Mouse (Mus musculus): Measurements from ENCODE around the gene Cebpe.
A peak's percentile ranks its signal among the peaks of the same experiment; 100 is the strongest.

Gene Cebpe

DNA sequence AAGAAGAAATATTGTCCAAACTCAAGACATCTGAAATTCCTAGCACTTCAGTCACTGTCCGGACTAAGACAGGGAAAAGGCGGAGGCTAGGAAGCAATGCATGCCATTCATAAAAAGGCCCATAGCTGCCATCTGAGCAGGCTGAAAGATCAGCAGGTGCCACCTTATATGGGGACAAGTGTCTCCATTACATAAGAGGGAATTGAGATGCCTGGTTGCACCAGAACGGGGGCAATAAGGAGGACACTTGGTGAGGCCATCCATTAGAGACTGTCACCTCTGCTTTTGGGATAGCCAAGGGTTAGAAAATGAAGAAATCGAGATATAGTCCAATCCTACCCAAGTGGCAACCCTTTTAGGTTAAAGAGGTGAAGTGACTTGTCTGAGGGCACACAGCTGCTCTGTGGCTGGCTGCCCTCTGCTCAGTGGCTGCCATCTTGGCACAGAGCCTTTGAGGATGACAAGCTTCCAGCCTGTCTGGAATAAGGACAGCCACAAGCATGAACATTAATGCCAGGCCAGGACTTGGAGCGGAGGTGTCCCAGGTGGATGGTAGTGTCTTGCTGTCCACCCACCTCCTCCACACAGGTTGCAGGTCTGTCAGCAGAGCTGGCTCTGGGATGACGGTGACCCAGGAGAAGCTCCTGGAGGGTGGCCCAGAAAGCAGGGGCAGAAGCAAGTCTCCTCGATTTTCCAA, 8.8 kb upstream of the Cebpe start:
- DNase-seq = peak; percentile 84 to 86

- no peak for DNase-seq
Observed at GRCm38 (mm10) chr14:54720041-54720440, 8.1 kb upstream of the Cebpe start.

DNA sequence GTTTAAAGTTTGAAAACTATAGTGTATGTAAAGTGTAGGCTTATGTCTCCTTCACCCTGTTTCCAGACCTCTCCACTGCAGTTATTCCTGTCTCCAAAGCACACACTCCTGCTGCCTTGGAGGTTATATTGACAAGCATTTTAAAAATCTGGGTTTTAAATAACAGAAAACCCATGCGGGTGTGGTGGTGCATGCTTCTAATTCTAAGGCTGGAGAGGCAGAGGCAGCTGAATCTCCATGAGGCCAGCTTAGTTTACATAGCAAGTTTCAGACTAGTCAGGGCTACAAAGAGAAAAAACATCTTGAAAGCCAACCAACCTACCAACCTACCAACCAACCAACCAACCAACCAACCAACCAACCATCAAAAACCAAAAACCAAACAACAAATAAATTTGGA, 3.4 kb upstream of the Cebpe start:
- no peak for DNase-seq

DNA sequence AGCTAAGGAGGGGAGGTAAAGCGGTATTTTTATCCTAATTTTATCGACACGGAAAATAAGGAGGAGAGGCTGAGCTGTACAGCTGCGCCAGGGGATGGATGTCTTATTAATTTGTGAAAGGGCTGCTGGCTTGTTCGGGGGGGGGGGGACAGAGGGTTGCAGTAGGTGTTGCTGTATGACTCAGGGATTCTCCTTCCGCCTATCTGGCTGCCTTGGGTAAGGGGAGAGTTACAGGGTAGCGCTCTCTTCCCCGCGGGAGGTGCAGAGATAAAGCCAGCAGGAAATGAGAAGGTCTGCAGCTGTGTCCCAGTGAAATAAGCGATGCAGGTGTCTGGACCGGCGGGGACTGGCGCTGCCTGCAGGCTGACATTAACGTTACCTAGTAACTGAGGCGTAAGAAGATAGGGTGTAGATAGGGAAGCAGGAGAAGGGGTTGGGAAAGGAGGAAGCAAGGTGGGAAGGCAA, 2.7 kb upstream of the Cebpe start:
- peak; percentile 51 to 57 for DNase-seq

GRCm38 (mm10) chr14:54714121-54714520, 2.1 kb upstream of the Cebpe start:
- peak; percentile 83 to 89 for DNase-seq

DNA sequence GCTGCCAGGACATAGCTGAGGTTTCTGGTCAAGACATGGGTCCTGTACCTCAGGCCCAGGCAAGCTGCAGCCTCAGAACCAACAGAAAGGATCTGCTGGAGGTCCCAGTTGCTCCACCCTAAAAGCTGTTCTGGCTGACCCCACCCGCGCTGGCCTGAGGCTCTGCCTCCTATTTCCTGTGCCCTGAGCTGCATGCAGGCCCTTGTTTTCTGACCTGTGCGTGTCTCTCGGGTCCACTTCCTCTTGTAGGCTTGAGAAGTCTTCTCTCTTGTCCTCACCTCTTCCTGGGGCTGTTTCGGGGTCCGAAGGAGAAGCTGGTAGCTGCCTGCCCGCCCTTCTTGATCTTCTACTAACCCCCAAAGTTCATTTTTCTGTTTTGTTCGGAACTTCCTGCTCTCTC, 887 bp upstream of the Cebpe start:
- no peak for DNase-seq

DNA sequence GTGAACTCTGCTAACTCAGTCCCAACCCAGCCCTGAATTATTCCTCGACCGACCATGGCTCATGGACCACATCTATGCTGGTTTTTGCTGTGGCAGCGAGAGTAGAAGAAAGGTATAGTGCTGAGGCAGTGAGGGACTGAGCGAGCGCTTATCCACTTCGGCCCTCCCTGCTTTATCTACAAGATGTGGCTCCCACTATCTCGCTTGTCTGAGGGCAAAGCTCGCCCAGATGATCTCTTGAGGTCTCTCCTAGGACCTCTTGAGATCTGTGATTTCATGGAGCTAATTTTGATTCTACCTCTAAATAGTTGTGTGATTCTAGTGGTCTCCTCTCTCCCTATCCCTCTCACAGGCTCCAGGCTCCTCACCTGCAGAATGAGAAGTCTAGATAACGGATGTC, 2.9 kb downstream of the Cebpe start:
- no peak for DNase-seq

- DNase-seq = no peak
Observed at GRCm38 (mm10) chr14:54706589-54707320, 5.2 kb downstream of the Cebpe start.

GRCm38 (mm10) chr14:54705844-54706243, 6.1 kb downstream of the Cebpe start:
- DNase-seq = no peak

GRCm38 (mm10) chr14:54703207-54703606, 8.8 kb downstream of the Cebpe start:
- no peak for DNase-seq

- peak; percentile 92 to 94 for DNase-seq
Observed at GRCm38 (mm10) chr14:54701298-54701697, 10.7 kb downstream of the Cebpe start.

DNA sequence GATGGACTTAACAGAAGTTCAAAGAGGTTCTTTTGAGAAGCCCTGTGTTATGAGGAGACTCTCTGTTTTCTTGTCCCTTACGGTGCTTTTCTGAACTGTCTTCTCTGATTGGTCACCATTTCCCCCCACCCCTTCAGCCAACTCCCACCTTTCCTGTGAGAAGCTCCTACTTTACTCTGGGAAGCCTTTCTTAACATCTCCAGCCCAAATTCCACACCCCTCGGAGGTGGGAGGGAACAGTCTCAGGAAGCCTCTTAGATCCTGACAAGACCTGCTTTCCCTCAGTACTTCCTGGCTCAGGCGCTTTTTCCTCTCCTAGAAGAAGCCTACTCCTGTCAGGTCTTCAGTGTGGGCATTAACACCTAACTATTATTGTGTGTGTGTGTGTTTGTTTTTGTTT, 12.4 kb downstream of the Cebpe start:
- DNase-seq = no peak

GRCm38 (mm10) chr14:54698733-54699132, 13.2 kb downstream of the Cebpe start, which contains the start of gene Gm29776:
Gm29776 (minus strand) TSS chr14:54698833.
- no peak for DNase-seq

DNA sequence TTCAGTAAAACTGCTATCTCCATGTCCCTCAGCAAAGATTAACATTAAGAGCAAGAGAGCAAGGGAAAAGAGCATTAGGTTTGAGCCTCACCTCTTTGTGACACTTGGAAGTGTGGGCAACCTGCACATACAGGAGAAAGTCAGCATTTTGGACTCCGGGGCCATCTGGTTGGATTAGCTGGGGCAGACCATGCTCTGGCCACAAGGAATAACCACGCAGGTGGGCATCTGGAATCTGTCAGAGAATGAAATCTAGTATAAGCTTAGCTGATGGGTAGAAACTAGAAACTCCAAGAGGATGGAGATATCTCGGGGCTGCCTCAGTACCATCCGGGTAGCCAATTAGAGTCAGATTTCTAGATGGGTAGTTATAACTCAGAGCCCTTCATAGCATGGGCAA, 15.2 kb downstream of the Cebpe start:
- no peak for DNase-seq

DNA sequence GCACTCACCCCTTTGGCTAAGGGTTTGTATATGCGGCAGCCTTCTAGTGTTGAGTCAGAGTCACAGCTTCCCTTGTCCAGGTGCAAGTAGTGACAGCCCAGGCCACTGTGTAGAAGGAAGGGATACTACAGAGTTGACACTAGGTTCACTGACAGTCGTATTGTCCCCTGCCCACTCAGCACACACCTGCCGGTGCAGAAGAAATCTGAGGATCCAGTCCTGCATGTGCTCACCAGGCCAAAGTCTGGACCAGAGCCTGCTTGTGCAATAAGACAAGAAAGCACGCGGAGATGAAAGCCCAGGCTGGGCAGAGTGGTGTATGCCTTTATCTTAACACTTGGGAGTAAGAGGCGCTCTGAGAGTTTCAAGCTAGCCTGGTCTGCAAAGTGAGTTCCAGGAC, 16.9 kb downstream of the Cebpe start:
- no peak for DNase-seq

- DNase-seq = no peak
Observed at GRCm38 (mm10) chr14:54687251-54687650, 24.7 kb downstream of the Cebpe start.

DNA sequence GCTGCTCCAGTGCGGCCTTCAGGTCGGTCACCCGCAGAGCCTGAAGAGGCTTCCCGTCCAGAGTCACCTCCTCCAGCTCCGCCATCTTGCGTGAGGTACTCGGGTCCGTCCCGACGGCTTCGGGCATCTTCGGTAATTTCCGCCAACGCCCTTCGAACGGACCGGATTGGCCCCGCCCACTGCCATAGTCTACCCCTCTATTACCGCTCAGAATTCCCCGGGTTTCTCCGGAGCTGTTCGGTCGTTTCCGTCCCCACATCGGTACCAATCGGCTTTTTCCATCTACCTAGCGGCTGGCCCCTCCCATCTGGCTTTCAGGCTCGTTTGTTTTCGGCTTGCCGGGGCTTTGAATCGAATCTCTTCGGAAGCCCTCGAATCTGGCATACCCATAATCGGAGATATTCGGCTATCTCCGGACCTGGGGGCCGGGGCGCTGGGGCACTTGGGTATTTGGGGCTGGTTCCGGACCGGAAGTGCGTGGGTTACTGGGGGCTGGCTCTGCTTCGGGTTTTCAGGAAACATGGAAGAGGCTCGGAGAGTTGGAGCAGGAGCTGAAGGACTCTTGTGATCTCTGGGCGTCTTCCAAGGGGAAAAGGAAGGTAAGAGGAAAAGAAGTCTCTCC, 25.3 kb downstream of the Cebpe start, which contains the start of gene Acin1:
Gene Acin1, minus strand, starts transcription at position 410 of the 622 bp plus-strand sequence.
- peak; percentile 100 for DNase-seq

- DNase-seq = peak; percentile 89 to 90
Observed at GRCm38 (mm10) chr14:54686063-54686521, 25.9 kb downstream of the Cebpe start, which contains the start of gene 1700123O20Rik. 1700123O20Rik (plus strand) TSS chr14:54686216.

GRCm38 (mm10) chr14:54685471-54685870, 26.5 kb downstream of the Cebpe start:
- no peak for DNase-seq

DNA sequence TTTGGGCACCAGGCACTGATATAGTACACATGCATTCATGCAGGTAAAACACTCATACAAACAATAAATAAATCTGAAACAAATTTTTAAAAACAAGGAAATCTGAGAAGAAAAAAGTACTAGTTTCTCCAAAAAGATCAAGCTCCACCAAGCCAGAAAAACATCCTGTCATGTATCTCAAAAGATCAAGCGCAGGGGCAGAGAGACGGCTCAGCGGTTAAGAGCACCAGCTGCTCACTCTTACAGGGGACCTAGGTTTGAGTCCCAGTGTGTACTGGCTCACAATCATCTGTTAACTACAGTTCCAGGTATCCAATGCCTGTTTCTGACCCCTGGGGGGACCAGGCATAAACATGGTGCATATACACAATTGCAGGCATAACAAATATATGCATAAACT, 29.6 kb downstream of the Cebpe start:
- no peak for DNase-seq

- no peak for DNase-seq
Observed at GRCm38 (mm10) chr14:54678657-54679304, 33.2 kb downstream of the Cebpe start.

GRCm38 (mm10) chr14:54676290-54676689, 35.7 kb downstream of the Cebpe start:
- no peak for DNase-seq

DNA sequence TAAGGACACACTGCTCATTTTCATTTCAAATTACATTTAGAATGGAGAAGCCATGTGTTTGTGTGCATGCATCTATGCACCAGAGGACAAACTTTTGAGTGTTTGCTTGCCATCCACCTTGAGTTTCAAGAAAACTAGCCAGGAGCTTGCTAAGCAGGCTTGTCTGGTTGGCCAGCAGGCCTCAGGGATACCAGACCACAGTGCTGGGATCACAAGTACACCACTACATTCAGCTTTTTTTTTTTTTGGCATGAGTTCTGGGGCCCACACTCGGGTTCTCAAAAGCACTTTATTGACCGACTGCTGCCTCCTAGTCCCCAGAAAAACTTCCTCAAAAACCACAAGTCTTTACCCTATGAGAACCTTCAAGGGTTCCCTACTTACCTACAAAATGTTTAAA, 37.7 kb downstream of the Cebpe start:
- no peak for DNase-seq

Data from cerebellum, postnatal 10 days (tissue).